Mouse (Mus musculus): ENCODE results near the gene Actl11. TPM values are rescaled to one million over a fixed set of nuclear protein-coding genes. Genes with fewer than 3 reads are reported as not detected.

The Actl11 gene
- polyA plus RNA-seq, 1 experiment from 2014 or later, result not detected

DNA sequence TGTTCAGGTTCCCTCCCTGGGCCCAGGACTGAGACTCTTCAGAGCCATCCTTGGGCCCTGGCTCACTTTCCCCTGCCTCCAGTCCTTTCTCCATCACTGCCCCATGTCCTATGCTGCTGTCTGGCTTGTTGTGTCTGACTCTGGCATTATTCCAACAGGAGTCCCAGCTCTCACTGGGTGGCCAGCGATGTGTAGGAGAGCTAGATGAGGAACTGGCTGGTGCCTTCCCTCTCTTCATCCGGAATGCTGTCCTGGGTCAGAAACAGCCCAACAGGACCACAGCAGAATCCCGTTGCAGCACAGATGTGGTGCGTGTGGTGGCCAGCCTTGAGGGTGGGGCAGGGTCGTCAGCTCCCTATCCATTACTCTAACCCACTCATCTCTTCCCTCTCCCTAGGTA is 42.0 kb downstream of the Actl11 start:
- no peak for ATAC-seq
- H3K27me3 ChIP-seq (replicated peaks; ENCODE audit: control insufficient read depth, insufficient read depth, low read length), result no peaks in the 10 kb centered on the region

GRCm38 (mm10) chr9:107971690-107972541 is 43.6 kb downstream of the Actl11 start:
- peaks cover 7% of the 10 kb centered on the region; the same call in 1 of the 2 replicates for H3K4me1 ChIP-seq (replicated peaks; ENCODE audit: control insufficient read depth, insufficient read depth, low read length)
- 0 out of 2 replicates have a peak overlapping the region, but pooled peaks have one; percentile 24 for H3K27ac ChIP-seq (ENCODE audit: low read depth, low read length)
- ATAC-seq, result peak; percentile 11; the same call in 1 of the 2 replicates
- TF ChIP-seq CTCF (IDR thresholded peaks at IDR 0.05; ENCODE audit: low read depth), result no peak
- H3K27me3 ChIP-seq (replicated peaks; ENCODE audit: control insufficient read depth, insufficient read depth, low read length), result no peaks in the 10 kb centered on the region
- no peaks in the 10 kb centered on the region for H3K9me3 ChIP-seq (ENCODE audit: control insufficient read depth)
- no peak overlapping the region for H3K4me3 ChIP-seq (ENCODE audit: low read depth, low read length)
- 53% methylated on average over 8 of the region's 8 CpGs for WGBS
- no peak overlapping the region for H3K9ac ChIP-seq (ENCODE audit: low read depth, low read length)
- no peak overlapping the region for H3K4me2 ChIP-seq (replicated peaks; ENCODE audit: low read depth)
- peaks cover 12% of the 10 kb centered on the region; the same call in 1 of the 2 replicates for H3K36me3 ChIP-seq (ENCODE audit: control insufficient read depth, insufficient read depth)

More for the DNA sequence above, 42.0 kb downstream of the Actl11 start:
- Histone ChIP-seq H3K9ac (ENCODE audit: low read depth, low read length) (no peak overlapping the region), H3K27ac (ENCODE audit: low read depth, low read length) (no peak overlapping the region), H3K4me2 (replicated peaks; ENCODE audit: low read depth) (no peak overlapping the region), H3K4me1 (replicated peaks; ENCODE audit: control insufficient read depth, insufficient read depth, low read length) (no peaks in the 10 kb centered on the region), H3K9me3 (ENCODE audit: control insufficient read depth) (no peaks in the 10 kb centered on the region), H3K4me3 (ENCODE audit: low read depth, low read length) (no peak overlapping the region), H3K36me3 (ENCODE audit: control insufficient read depth, insufficient read depth) (peaks cover 8% of the 10 kb centered on the region; the same call in 1 of the 2 replicates)
- no peak for TF ChIP-seq CTCF (IDR thresholded peaks at IDR 0.05; ENCODE audit: low read depth)
- WGBS, result 90% methylated on average over 5 of the region's 5 CpGs

GRCm38 (mm10) chr9:107974491-107975171 is 46.4 kb downstream of the Actl11 start:
- peaks cover 36% of the 10 kb centered on the region for H3K36me3 ChIP-seq (ENCODE audit: control insufficient read depth, insufficient read depth)
- no peak for ATAC-seq
- H3K9me3 ChIP-seq (ENCODE audit: control insufficient read depth), result no peaks in the 10 kb centered on the region
- no peak overlapping the region; the same call in 1 of the 2 replicates for H3K27ac ChIP-seq (ENCODE audit: low read depth, low read length)
- 74% methylated on average over 10 of the region's 10 CpGs for WGBS
- peak overlapping the region; percentile 78 for H3K4me2 ChIP-seq (replicated peaks; ENCODE audit: low read depth)
- H3K4me1 ChIP-seq (replicated peaks; ENCODE audit: control insufficient read depth, insufficient read depth, low read length), result peaks cover 7% of the 10 kb centered on the region; the same call in 1 of the 2 replicates
- no peak overlapping the region for H3K9ac ChIP-seq (ENCODE audit: low read depth, low read length)
- no peaks in the 10 kb centered on the region for H3K27me3 ChIP-seq (replicated peaks; ENCODE audit: control insufficient read depth, insufficient read depth, low read length)
- H3K4me3 ChIP-seq (ENCODE audit: low read depth, low read length), result no peak overlapping the region
- no peak for TF ChIP-seq CTCF (IDR thresholded peaks at IDR 0.05; ENCODE audit: low read depth)

GRCm38 (mm10) chr9:107975399-107976386 is 47.4 kb downstream of the Actl11 start, which contains the start of gene Uba7:
Uba7 (plus strand) TSS chr9:107975505.
- Histone ChIP-seq H3K36me3 (ENCODE audit: control insufficient read depth, insufficient read depth) (peaks cover 45% of the 10 kb centered on the region), H3K9ac (ENCODE audit: low read depth, low read length) (peak within 1 kb of the TSS; percentile 56), H3K27me3 (replicated peaks; ENCODE audit: control insufficient read depth, insufficient read depth, low read length) (no peaks in the 10 kb centered on the region), H3K4me1 (replicated peaks; ENCODE audit: control insufficient read depth, insufficient read depth, low read length) (peaks cover 7% of the 10 kb centered on the region; the same call in 1 of the 2 replicates), H3K4me2 (replicated peaks; ENCODE audit: low read depth) (peak within 1 kb of the TSS; percentile 78), H3K27ac (ENCODE audit: low read depth, low read length) (peak within 1 kb of the TSS; percentile 76), H3K9me3 (ENCODE audit: control insufficient read depth) (no peaks in the 10 kb centered on the region), H3K4me3 (ENCODE audit: low read depth, low read length) (peak within 1 kb of the TSS; percentile 37)
- TF ChIP-seq CTCF (IDR thresholded peaks at IDR 0.05; ENCODE audit: low read depth), result no peak
- WGBS, result 54% methylated on average over 12 of the region's 12 CpGs
- ATAC-seq, result peak; percentile 80

DNA sequence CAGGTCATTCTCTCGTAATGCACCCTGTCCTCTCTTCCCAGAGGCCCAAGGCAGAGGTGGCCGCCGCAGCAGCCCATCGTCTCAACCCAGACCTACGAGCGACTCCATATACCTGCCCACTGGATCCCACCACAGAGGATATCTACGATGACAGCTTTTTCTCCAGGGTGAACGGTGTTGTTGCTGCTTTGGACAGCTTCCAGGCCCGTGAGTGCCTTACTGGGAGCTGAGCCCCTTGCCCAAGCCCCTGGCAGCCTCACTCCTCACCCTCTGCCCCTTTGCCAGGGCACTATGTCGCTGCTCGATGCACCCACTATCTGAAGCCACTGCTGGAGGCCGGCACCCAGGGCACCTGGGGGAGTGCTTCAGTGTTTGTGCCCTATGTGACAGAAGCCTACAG is 50.5 kb downstream of the Actl11 start:
- H3K27me3 ChIP-seq (replicated peaks; ENCODE audit: control insufficient read depth, insufficient read depth, low read length), result no peaks in the 10 kb centered on the region
- 90% methylated on average over 12 of the region's 12 CpGs for WGBS
- no peak overlapping the region for H3K27ac ChIP-seq (ENCODE audit: low read depth, low read length)

More for the DNA sequence above, 50.5 kb downstream of the Actl11 start:
- no peak for TF ChIP-seq CTCF (IDR thresholded peaks at IDR 0.05; ENCODE audit: low read depth)
- H3K4me3 ChIP-seq (ENCODE audit: low read depth, low read length), result no peak overlapping the region
- no peak overlapping the region for H3K4me2 ChIP-seq (replicated peaks; ENCODE audit: low read depth)
- H3K36me3 ChIP-seq (ENCODE audit: control insufficient read depth, insufficient read depth), result peaks cover 43% of the 10 kb centered on the region
- peaks cover 10% of the 10 kb centered on the region; the same call in 1 of the 2 replicates for H3K4me1 ChIP-seq (replicated peaks; ENCODE audit: control insufficient read depth, insufficient read depth, low read length)
- no peak overlapping the region for H3K9ac ChIP-seq (ENCODE audit: low read depth, low read length)
- ATAC-seq, result no peak
- no peaks in the 10 kb centered on the region for H3K9me3 ChIP-seq (ENCODE audit: control insufficient read depth)

Other genes with a start within 250 kb of the Actl11 start
- gene Gnat1, start 248.8 kb upstream of the Actl11 start, polyA plus RNA-seq (2015; fragmentation: Nextera tagmentation; extraction: Ambion mirVana), result 1.6 and 1.9 TPM in 2 replicates
- gene Sema3f, start 218.0 kb upstream of the Actl11 start, polyA plus RNA-seq (2015; fragmentation: Nextera tagmentation; extraction: Ambion mirVana), result 3.9 and 4.4 TPM in 2 replicates
- gene Rbm5, start 157.5 kb upstream of the Actl11 start, polyA plus RNA-seq (2015; fragmentation: Nextera tagmentation; extraction: Ambion mirVana), result 48.9 and 51.4 TPM in 2 replicates
- gene Rbm6, start 55.2 kb upstream of the Actl11 start, polyA plus RNA-seq (2015; fragmentation: Nextera tagmentation; extraction: Ambion mirVana), result 21.1 and 26.2 TPM in 2 replicates
- gene Mon1a, start 40.3 kb upstream of the Actl11 start, polyA plus RNA-seq (2015; fragmentation: Nextera tagmentation; extraction: Ambion mirVana), result 31.6 and 34.7 TPM in 2 replicates
- gene Mst1r, start 21.6 kb upstream of the Actl11 start, polyA plus RNA-seq (2015; fragmentation: Nextera tagmentation; extraction: Ambion mirVana), result 7.1 and 8.8 TPM in 2 replicates
- gene Camkv, start 7.2 kb downstream of the Actl11 start, polyA plus RNA-seq (2015; fragmentation: Nextera tagmentation; extraction: Ambion mirVana), result 0.37 and 0.42 TPM in 2 replicates
- 3.2 and 3.7 TPM in 2 replicates for gene Traip, start 21.7 kb downstream of the Actl11 start, polyA plus RNA-seq (2015; fragmentation: Nextera tagmentation; extraction: Ambion mirVana)
- 43.8 and 50.6 TPM in 2 replicates for gene Uba7, start 47.0 kb downstream of the Actl11 start, polyA plus RNA-seq (2015; fragmentation: Nextera tagmentation; extraction: Ambion mirVana)
- 0.39 and 0.88 TPM in 2 replicates for gene Gm20661, start 54.6 kb downstream of the Actl11 start, polyA plus RNA-seq (2015; fragmentation: Nextera tagmentation; extraction: Ambion mirVana)
- 17.3 and 19.4 TPM in 2 replicates for gene Inka1, start 57.4 kb downstream of the Actl11 start, polyA plus RNA-seq (2015; fragmentation: Nextera tagmentation; extraction: Ambion mirVana)
- 1.6 and 2.0 TPM in 2 replicates for gene Cdhr4, start 64.0 kb downstream of the Actl11 start, polyA plus RNA-seq (2015; fragmentation: Nextera tagmentation; extraction: Ambion mirVana)
- 0.43 TPM in 1 of 2 replicates, not detected in the other for gene Gm20662, start 67.9 kb downstream of the Actl11 start, polyA plus RNA-seq (2015; fragmentation: Nextera tagmentation; extraction: Ambion mirVana)
- 27.9 and 30.5 TPM in 2 replicates for gene Ip6k1, start 74.0 kb downstream of the Actl11 start, polyA plus RNA-seq (2015; fragmentation: Nextera tagmentation; extraction: Ambion mirVana)
- 146 and 154 TPM in 2 replicates for gene Gmppb, start 120.8 kb downstream of the Actl11 start, polyA plus RNA-seq (2015; fragmentation: Nextera tagmentation; extraction: Ambion mirVana)
- 4.4 and 4.8 TPM in 2 replicates for gene Amigo3, start 124.7 kb downstream of the Actl11 start, polyA plus RNA-seq (2015; fragmentation: Nextera tagmentation; extraction: Ambion mirVana)
- 0.78 and 0.84 TPM in 2 replicates for gene Mst1, start 152.0 kb downstream of the Actl11 start, polyA plus RNA-seq (2015; fragmentation: Nextera tagmentation; extraction: Ambion mirVana)
- gene Rnf123, start 154.9 kb downstream of the Actl11 start, polyA plus RNA-seq (2015; fragmentation: Nextera tagmentation; extraction: Ambion mirVana), result 17.2 and 18.2 TPM in 2 replicates
- 82.6 and 98.4 TPM in 2 replicates for gene Apeh, start 166.1 kb downstream of the Actl11 start, polyA plus RNA-seq (2015; fragmentation: Nextera tagmentation; extraction: Ambion mirVana)